Mouse (Mus musculus) hindbrain, embryonic 11.5 days (tissue): ENCODE measurements around the gene Dpm1. TPM values are rescaled to one million over a fixed set of nuclear protein-coding genes. Genes with fewer than 3 reads are reported as not detected.

Source experiments
- ATAC-seq: fragments of 200-750 bp; cut with Nextera tagmentation; 2 replicates; pipeline ENCODE4 v1.8.0; 2017; ENCODE audit warnings: mild to moderate bottlenecking, moderate TSS enrichment, moderate library complexity; ENCODE audit not compliant: low FRiP score
- DNase-seq: peaks from one replicate; pipeline ENCODE4 v3.0.0-alpha.2; 2015; ENCODE audit warnings: low spot score
- H3K27ac ChIP-seq: fragments of 300-500 bp; sonication (generic); 2 replicates; pipeline ENCODE4 v1.5.1; 2014; ENCODE audit warnings: mild to moderate bottlenecking, low read depth, low read length
- H3K27me3 ChIP-seq: fragments of 300-500 bp; sonication (generic); 2 replicates; pipeline ENCODE4 v1.6.1; 2014; ENCODE audit warnings: mild to moderate bottlenecking, low read length, moderate library complexity, mixed read lengths; ENCODE audit not compliant: control insufficient read depth, insufficient read depth
- H3K36me3 ChIP-seq: fragments of 300-500 bp; sonication (generic); 2 replicates; pipeline ENCODE4 v1.6.1; 2014; ENCODE audit warnings: mild to moderate bottlenecking, low read length, moderate library complexity, mixed read lengths; ENCODE audit not compliant: control insufficient read depth, insufficient read depth
- H3K4me1 ChIP-seq: fragments of 300-500 bp; sonication (generic); replicated peaks from 2 replicates; pipeline ENCODE4 v1.6.1; 2014; ENCODE audit warnings: low read length, mixed read lengths; ENCODE audit not compliant: control insufficient read depth, insufficient read depth
- H3K4me2 ChIP-seq: fragments of 300-500 bp; sonication (generic); replicated peaks from 2 replicates; pipeline ENCODE4 v1.6.1; 2014; ENCODE audit warnings: mild to moderate bottlenecking, low read depth, low read length
- H3K4me3 ChIP-seq: fragments of 300-500 bp; sonication (generic); 2 replicates; pipeline ENCODE4 v1.5.1; 2014; ENCODE audit warnings: low read depth, low read length
- H3K9ac ChIP-seq: fragments of 300-500 bp; sonication (generic); 2 replicates; pipeline ENCODE4 v1.6.1; 2014; ENCODE audit warnings: low read depth, low read length
- H3K9me3 ChIP-seq: fragments of 300-500 bp; sonication (generic); 2 replicates; pipeline ENCODE4 v1.6.1; 2016; ENCODE audit warnings: low read length; ENCODE audit not compliant: control insufficient read depth
- WGBS: fragments of 180-500 bp; shearing (Covaris S2); extraction: QIAGEN DNeasy Blood & Tissue Kit; methylation state at CpG from one replicate; pipeline ENCODE4 v1.1.7; 2014; 5-methylcytosine and 5-hydroxymethylcytosine counted together
- polyA plus RNA-seq: library from polyadenylated mRNA; unstranded; fragments of >200 nt; fragmentation: Nextera tagmentation; extraction: Ambion mirVana; gene quantifications from 2 replicates; pipeline ENCODE4 v1.2.1, GENCODE M21; 2014

Gene Dpm1
- polyA plus RNA-seq, 1 experiment from 2014 or later, result 65.1 TPM

- peak overlapping the region; percentile 40 for H3K9ac ChIP-seq
- no peaks in the 10 kb centered on the region for H3K36me3 ChIP-seq
- H3K4me2 ChIP-seq, result peak overlapping the region; percentile 36
- H3K4me3 ChIP-seq, result peak overlapping the region; percentile 16
- H3K27ac ChIP-seq, result no peak overlapping the region
- DNase-seq (peak; percentile 48), ATAC-seq (peak; percentile 56)
- H3K27me3 ChIP-seq, result peaks cover 3% of the 10 kb centered on the region
- peaks cover 7% of the 10 kb centered on the region for H3K4me1 ChIP-seq
- WGBS, result 6% methylated on average over 10 of the region's 11 CpGs
- H3K9me3 ChIP-seq, result no peaks in the 10 kb centered on the region
Observed at GRCm38 (mm10) chr2:168161514-168161971, 68.8 kb downstream of the Dpm1 start.

GRCm38 (mm10) chr2:168160370-168160930 is 69.9 kb downstream of the Dpm1 start:
- ATAC-seq (no peak), DNase-seq (no peak)
- Histone ChIP-seq H3K4me2 (no peak overlapping the region), H3K9ac (no peak overlapping the region), H3K36me3 (no peaks in the 10 kb centered on the region), H3K27me3 (peaks cover 3% of the 10 kb centered on the region), H3K27ac (no peak overlapping the region), H3K9me3 (no peaks in the 10 kb centered on the region), H3K4me1 (peaks cover 7% of the 10 kb centered on the region), H3K4me3 (no peak overlapping the region)
- WGBS, result 80% methylated on average over 9 of the region's 9 CpGs

Other genes starting within 250 kb of the Dpm1 start
- gene Ripor3, start 220.0 kb downstream of the Dpm1 start, polyA plus RNA-seq, result 0.49 and 0.69 TPM in 2 replicates
- gene Pard6b, start 149.6 kb downstream of the Dpm1 start, polyA plus RNA-seq, result 7.1 and 7.5 TPM in 2 replicates
- gene Adnp, start 23.5 kb downstream of the Dpm1 start, polyA plus RNA-seq, result 2.8 and 8.5 TPM in 2 replicates
- gene Gm20716, start 227 bp downstream of the Dpm1 start, polyA plus RNA-seq, result 24.0 and 31.3 TPM in 2 replicates
- 8.5 and 8.8 TPM in 2 replicates for gene Mocs3, start within 50 bp of the Dpm1 start, polyA plus RNA-seq
- 0.56 and 0.63 TPM in 2 replicates for gene Kcng1, start 51.1 kb upstream of the Dpm1 start, polyA plus RNA-seq